Mouse (Mus musculus) CH12.LX (cell line): ENCODE measurements around the gene Mlec.

Experiments
- BHLHE40 ChIP-seq: IDR thresholded peaks from 2 replicates; pipeline ENCODE4 v1.6.1; 2011; ENCODE audit warnings: mild to moderate bottlenecking, low read depth, low read length, improper control_type of control experiment
- CTCF ChIP-seq, 2 experiments: IDR thresholded peaks in 1 of 2; conservative IDR thresholded peaks in 1 of 2; 2 replicates each; pipeline ENCODE4 v1.5.1; 2011 to 2012; ENCODE audit warnings: low read depth in 2 of 2, low read length in 2 of 2, improper control_type of control experiment in 1 of 2, inconsistent platforms in 1 of 2, mild to moderate bottlenecking in 1 of 2, moderate library complexity in 1 of 2
- E2F4 ChIP-seq: IDR thresholded peaks from 2 replicates; pipeline ENCODE4 v1.6.1; 2011; ENCODE audit warnings: low read depth, low read length, improper control_type of control experiment; ENCODE audit not compliant: insufficient replicate concordance
- EP300 ChIP-seq: IDR thresholded peaks from 2 replicates; pipeline ENCODE4 v1.6.1; 2011; ENCODE audit warnings: low read length, improper control_type of control experiment
- ETS1 ChIP-seq: conservative IDR thresholded peaks from 2 replicates; pipeline ENCODE4 v1.6.1; 2012; ENCODE audit warnings: low read depth, mild to moderate bottlenecking, inconsistent platforms, low read length, improper control_type of control experiment, moderate library complexity
- IRF4 ChIP-seq: IDR thresholded peaks from 2 replicates; pipeline ENCODE4 v1.6.1; 2014; ENCODE audit warnings: low read depth, mild to moderate bottlenecking, inconsistent platforms, low read length, improper control_type of control experiment
- MAX ChIP-seq: IDR thresholded peaks from 2 replicates; pipeline ENCODE4 v1.6.1; 2011; ENCODE audit warnings: low read length, improper control_type of control experiment
- MYC ChIP-seq: IDR thresholded peaks from 2 replicates; pipeline ENCODE4 v1.6.1; 2011; ENCODE audit warnings: low read depth, mild to moderate bottlenecking, improper control_type of control experiment, low read length
- POLR2A ChIP-seq: IDR thresholded peaks from 2 replicates; pipeline ENCODE4 v1.6.1; 2011; ENCODE audit warnings: low read depth, mild to moderate bottlenecking, improper control_type of control experiment, low read length
- RCOR1 ChIP-seq: conservative IDR thresholded peaks from 2 replicates; pipeline ENCODE4 v1.6.1; 2012; ENCODE audit warnings: low read depth, mild to moderate bottlenecking, inconsistent platforms, low read length, improper control_type of control experiment
- SIN3A ChIP-seq: IDR thresholded peaks from 2 replicates; pipeline ENCODE4 v1.6.1; 2012; ENCODE audit warnings: low read length, improper control_type of control experiment, inconsistent platforms
- TBP ChIP-seq: conservative IDR thresholded peaks from 2 replicates; pipeline ENCODE4 v1.6.1; 2011; ENCODE audit warnings: low read depth, low read length, improper control_type of control experiment
- USF1 ChIP-seq: IDR thresholded peaks from 2 replicates; pipeline ENCODE4 v1.6.1; 2014; ENCODE audit warnings: low read depth, mild to moderate bottlenecking, inconsistent platforms, low read length, improper control_type of control experiment

DNA sequence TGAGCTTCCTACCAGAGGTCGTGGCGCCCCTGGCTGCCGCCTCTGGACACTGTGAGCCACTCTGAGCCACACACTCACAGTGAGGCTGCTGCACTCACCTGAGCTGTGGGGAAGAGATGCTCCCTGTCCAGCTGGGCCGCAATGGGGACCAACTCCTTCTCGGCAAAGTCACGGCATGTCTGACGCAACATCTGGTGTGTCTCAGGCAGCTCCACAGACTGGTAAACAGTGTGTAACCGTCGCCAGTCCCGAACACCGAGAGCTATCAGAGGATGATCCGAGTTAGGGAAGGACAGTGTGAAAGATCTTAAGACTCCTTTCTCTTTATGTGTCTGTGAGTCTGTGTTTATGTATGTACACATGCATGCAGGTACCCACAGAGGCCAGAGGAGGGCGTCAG is 40.5 kb downstream of the Mlec start:
- TF ChIP-seq POLR2A (no peak), E2F4 (no peak), EP300 (no peak), USF1 (no peak), CTCF (conservative IDR thresholded peaks at IDR 0.05 in 1 of 2, IDR thresholded peaks at IDR 0.05 in 1 of 2; ENCODE audit: low read depth in 2 of 2, low read length in 2 of 2) (no peak), BHLHE40 (no peak), RCOR1 (no peak), SIN3A (no peak), IRF4 (no peak), MAX (no peak), MYC (no peak), ETS1 (no peak), TBP (no peak)
